Mouse (Mus musculus) bone marrow macrophage, adult 2 months (primary cell): ENCODE data around the gene Filip1.

Experiments
- CTCF ChIP-seq: IDR thresholded peaks from 2 replicates; pipeline ENCODE4 v1.5.1; 2012; ENCODE audit warnings: low read depth, mild to moderate bottlenecking, low read length, moderate library complexity
- POLR2A ChIP-seq: IDR thresholded peaks from 2 replicates; pipeline ENCODE4 v1.6.1; 2012; ENCODE audit warnings: mild to moderate bottlenecking, low read depth, low read length, borderline replicate concordance

- TF ChIP-seq POLR2A: no peak
- no peak for TF ChIP-seq CTCF
These were observed 99.7 kb downstream of the Filip1 start for GRCm38 (mm10) chr9:79912971-79913370.
